Mouse (Mus musculus) layer of hippocampus, postnatal 14 days (tissue): ENCODE measurements around the gene Rinl. TPM values are rescaled to one million over a fixed set of nuclear protein-coding genes. Genes with fewer than 3 reads are reported as not detected.

ENCODE experiments used
- DNase-seq, 2 experiments: peaks; one replicate each; pipeline ENCODE4 v3.0.0; 2021 to 2022; ENCODE audit warnings: low spot score in 2 of 2, mixed read lengths in 1 of 2
- total RNA-seq, 2 experiments: library from RNA; stranded (reverse); gene quantifications; 2 replicates each; pipeline ENCODE4 v1.2.3; 2021

The Rinl gene
- total RNA-seq, 2 experiments from 2014 or later, result 2.9 to 3.3 TPM

DNA sequence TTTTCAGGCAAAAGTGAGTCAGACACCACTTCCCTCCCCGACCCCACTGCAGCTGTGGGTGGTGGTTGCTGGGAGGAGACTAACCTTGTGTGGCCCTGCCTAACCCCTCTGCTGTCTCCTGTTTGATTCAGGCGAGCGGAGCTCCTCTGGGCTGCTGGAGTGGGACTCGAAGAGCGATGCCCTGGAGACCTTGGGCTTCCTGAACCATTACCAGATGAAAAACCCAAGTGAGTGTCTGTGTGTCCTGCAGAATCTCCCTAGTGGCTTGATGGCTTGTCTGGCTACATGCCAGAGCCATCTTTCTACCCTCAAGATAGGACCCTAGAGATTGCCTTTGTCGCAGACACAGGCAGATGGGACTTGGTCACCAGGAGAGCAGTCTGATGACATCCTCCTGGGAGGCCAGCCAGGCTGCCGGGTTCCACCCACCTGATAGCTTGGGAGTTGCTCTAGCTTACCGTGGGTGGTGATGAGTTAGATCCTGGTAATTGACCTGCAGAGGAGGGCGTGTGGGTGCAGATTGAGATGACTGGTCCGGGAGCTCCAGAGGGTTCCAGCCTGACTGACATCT is 32.6 kb downstream of the Rinl start:
- DNase-seq, result peak; percentile 61 to 69

- no peak for DNase-seq
Measured at GRCm38 (mm10) chr7:28822556-28822955, 33.8 kb downstream of the Rinl start.

DNA sequence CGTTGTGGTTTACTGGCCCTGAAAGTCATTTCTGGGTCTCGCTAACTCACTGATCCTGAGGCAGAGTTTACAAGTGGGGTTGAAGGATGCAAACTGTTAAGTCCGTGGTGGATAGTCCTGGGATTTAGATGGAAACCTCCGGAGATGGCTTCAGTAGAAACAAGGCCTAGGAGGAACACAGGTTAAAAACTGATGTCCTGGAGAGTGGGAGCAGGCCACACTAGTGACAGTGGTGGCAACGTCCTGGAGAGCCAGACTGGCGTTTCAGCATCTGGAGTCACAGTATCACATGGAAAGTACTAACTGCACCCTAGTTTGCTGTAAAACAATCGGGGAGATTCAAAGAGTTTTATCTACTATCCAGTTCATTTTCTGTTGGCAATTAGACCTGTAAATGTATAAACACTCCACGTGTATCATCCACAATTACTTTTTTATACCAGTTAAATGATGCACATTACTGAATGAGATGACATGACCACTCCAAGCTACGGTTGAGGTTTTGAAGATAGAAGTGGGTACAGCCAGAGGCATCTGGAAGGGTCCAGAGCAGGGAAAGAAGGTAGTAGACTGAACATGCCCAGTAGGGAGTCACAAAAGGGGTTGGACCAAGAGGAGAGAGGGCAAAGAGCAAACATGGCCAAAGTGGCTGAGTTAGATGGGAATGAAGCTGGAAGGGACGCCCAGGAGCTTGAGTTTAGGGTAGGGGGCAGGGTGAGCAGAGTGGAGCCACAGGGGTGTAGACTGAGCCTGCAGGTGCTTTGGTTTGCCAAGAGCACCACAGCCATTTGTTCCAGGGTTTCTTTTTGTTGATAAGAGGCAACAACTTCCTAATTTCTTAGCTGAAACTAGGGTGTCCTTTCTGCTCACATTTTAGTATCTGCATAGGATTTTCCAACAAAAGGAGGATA is 34.5 kb downstream of the Rinl start:
- DNase-seq, result no peak

DNA sequence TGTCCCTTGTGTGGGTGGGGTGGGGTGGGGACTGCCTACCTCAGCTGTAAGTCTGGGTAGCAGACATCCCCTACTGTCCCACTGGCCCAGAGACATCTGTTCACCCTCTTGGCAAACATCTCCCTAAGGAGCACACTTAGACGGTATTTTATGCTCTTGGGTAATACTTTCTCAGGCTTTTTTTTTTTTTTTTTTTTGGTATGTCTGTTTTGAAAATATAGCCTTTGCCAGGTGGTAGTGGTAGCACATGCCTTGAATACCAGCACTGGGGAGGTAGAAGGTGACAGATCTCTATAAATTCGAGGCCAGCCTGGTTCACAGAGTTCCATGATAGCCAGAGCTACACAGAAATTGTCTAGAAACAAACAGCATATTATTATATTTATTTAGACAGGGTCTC is 35.2 kb downstream of the Rinl start:
- no peak for DNase-seq

GRCm38 (mm10) chr7:28824941-28825685 is 36.3 kb downstream of the Rinl start, which contains the start of gene Ech1:
Gene Ech1 (plus strand): TSS chr7:28825217.
- peak; percentile 86 to 93 for DNase-seq

DNA sequence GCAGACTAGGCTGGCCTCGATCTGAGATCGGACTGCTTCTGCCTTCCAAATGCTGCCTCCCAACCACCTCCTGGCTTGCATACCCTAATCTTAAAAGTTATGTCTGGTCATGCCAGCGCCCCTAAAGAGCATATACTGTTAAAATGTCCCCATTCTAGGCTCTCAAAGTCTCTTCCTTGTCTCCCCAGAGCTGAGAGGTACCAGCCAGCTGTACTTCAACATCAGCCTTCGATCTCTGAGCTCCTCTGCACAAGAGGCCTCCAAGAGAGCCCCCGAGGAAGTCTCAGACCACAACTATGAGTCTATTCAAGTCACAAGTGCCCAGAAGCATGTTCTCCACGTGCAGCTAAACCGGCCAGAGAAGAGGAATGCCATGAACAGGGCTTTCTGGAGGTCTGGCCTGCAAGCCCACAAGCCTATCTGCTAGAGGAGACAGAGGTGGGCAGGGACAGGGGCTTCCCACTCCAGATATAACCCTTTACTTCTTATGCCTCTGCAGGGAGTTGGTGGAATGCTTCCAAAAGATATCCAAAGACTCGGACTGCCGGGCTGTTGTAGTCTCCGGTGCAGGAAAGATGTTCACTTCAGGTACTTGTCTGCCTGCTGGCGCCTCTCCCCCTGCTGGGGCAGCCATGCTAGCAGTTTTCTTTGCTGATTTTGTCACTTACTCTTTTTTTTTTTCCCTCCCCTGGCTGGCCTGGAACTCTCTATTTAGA is 37.1 kb downstream of the Rinl start:
- DNase-seq, result peak in 1 of 2 experiments; percentile 36

DNA sequence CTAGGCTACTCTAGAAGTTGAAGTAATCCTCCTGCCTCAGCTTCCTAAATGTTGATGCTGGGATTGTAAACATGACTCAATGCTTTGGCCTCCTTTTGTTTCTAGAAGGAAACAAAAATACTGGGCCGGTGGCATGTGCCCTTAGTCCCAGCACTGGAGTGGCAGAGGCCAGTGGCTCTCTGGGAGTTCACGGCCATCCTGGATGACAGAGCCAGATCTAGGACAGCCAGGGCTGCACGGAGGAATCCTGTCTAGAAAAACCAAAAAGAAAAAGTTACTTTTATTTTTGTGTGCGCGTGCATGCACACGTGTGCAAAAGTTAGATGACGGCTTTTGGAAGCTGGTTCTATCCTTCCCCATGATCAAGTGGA is 37.6 kb downstream of the Rinl start:
- DNase-seq, result no peak

- peak in 1 of 2 experiments; percentile 87 for DNase-seq
Measured at GRCm38 (mm10) chr7:28827338-28827737, 38.6 kb downstream of the Rinl start.

DNA sequence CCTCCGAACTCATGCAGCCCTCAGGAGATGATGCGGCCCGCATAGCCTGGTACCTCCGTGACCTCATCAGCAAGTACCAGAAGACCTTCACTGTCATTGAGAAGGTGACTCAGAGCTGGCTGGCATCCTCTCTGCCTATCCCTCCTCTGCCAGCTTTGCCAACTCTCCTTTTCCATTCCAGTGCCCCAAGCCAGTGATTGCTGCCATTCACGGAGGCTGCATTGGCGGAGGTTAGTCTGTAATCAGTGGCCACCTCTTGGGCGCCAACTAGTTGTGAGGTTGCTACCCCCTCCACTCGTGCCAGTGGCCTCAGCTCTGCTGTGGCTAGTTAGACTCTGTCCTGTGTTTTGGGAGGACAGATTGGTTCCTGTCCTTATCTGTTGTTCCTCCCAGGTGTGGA is 41.1 kb downstream of the Rinl start:
- DNase-seq, result no peak

- DNase-seq, result peak in 1 of 2 experiments; percentile 12
Measured at GRCm38 (mm10) chr7:28830981-28831380, 42.2 kb downstream of the Rinl start.

DNA sequence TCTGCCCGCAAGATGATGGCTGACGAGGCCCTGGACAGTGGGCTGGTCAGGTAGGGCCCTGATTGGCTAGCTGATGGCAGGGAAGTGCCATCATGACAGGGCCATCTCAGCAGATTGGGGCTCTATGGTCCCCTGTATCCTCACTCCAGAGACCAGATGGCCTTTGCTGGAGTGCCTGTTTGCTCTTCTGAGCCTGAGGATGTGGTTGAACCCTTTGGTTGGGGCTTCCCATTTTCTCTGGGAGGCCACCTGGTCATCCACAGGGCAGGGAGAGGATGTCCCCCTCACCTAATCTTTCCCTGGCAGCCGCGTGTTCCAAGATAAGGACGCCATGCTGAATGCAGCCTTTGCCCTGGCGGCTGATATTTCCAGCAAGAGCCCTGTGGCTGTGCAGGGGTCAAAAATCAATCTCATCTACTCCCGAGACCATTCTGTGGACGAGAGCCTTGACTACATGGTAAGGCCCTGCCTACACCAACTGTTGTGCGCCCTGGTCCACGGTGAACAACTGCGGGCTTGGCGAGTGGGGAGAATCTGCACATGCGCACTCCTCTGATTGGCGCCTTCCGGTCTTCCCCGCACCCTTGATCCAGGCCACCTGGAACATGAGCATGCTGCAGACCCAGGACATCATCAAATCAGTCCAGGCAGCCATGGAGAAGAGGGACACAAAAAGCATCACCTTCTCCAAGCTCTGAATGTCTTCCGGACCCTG is 42.8 kb downstream of the Rinl start:
- DNase-seq, result peak in 1 of 2 experiments; percentile 5

- no peak for DNase-seq
Measured at GRCm38 (mm10) chr7:28832137-28832536, 43.4 kb downstream of the Rinl start.

- no peak for DNase-seq
Measured at GRCm38 (mm10) chr7:28833723-28834347, 45.1 kb downstream of the Rinl start, which contains the start of gene Lgals4. Gene Lgals4 (plus strand): TSS chr7:28833854.

DNA sequence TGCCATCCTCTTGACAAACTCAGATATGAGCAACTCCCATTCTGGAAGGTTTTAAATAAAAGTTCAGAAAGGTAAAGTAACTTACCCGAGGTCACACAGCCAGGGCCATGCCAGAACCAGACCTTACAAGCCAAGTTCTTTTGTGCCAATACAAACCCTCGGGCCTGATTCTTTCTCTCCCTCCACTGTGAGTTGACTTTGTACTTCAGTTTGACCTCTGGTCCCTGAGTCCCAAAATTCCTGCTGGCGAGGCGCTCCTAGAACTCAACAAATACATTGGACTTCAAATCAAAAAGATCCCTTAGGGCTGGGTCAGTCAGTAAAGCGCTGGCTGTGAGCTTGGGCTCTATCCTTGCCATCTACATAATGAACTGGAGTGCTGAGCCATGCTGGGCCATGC is 48.2 kb downstream of the Rinl start:
- DNase-seq, result no peak

- no peak for DNase-seq
Measured at GRCm38 (mm10) chr7:28838331-28838730, 49.6 kb downstream of the Rinl start.

DNA sequence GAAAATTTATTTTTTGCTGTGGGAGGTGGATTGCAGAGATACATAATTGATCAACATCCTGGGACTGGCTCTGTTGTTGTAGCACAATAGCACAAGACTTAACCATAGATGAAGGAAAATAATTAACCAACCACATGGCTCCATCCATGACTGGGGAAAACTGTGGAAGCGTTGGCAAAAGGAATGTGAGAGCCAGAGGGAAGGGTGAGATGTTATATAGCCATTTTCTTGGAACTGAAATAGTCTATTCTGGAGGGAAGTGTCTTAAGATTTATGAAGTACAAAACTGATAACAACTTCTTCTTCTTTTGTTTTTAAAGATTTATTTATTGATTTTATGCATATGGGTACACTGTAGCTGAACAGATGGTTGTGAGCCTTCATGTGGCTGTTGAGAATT is 58.5 kb downstream of the Rinl start:
- no peak for DNase-seq
